ENCODE assay signal across 24 mouse cellular contexts in the genomic region with DNA sequence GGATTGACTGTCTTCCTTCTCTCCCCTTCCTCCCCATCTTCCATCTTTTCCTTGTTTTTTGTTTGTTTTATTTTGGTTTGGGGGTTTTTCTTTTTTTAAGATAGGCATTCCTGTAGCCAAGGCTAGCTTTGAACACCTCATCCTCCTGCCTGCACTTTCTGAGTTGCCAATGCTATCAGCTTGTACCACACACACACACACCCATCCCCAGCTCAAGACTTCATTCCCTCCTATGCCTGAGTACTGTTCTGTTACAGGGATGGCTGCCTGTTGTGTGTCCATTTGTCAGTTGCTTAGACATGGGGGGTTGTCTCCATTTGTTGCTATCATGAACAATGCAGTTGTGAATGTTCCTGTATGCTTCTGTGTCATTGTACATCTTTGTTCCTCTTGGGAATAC.
"Had no signal": no experiment of that assay in that cellular context is flagged by ENCODE, and none has a peak within 500 bp of the region (broad histone marks: within the 10 kb centered on the region; RNA-seq: fewer than 3 reads in every experiment).

No protein-coding gene starts in this region.

- ATAC-seq: hindbrain, postnatal 0 days; intestine, embryonic 16.5 days had no signal

- H3K9ac ChIP-seq: heart, embryonic 13.5 days; heart, embryonic 15.5 days; hindbrain, embryonic 13.5 days; hindbrain, embryonic 15.5 days; kidney, embryonic 15.5 days; limb, embryonic 12.5 days had no signal

- H3K9me3 ChIP-seq: heart, embryonic 13.5 days; heart, embryonic 15.5 days; hindbrain, embryonic 13.5 days; hindbrain, embryonic 15.5 days; kidney, embryonic 15.5 days; limb, embryonic 10.5 days; limb, embryonic 12.5 days had no signal

- DNase-seq: gastrocnemius, postnatal 14 days; gastrocnemius, postnatal 36 days; heart, adult 11 months; heart, adult 2 months; heart, postnatal 14 days; heart, postnatal 36 days; kidney, adult 11 months; kidney, adult 2 months; kidney, adult 9 months; kidney, postnatal 14 days; kidney, postnatal 36 days; layer of hippocampus, adult 9-11 months; layer of hippocampus, postnatal 36 days had no signal

- H3K27me3 ChIP-seq: heart, embryonic 13.5 days; heart, embryonic 15.5 days; hindbrain, embryonic 15.5 days; kidney, embryonic 15.5 days had no signal

- H3K36me3 ChIP-seq: heart, embryonic 15.5 days; hindbrain, embryonic 13.5 days; hindbrain, embryonic 15.5 days; kidney, embryonic 15.5 days; limb, embryonic 10.5 days; limb, embryonic 12.5 days had no signal

- H3K4me3 ChIP-seq: heart, adult 2 months; heart, embryonic 13.5 days; heart, embryonic 15.5 days; hindbrain, embryonic 13.5 days; hindbrain, embryonic 15.5 days; kidney, embryonic 15.5 days; limb, embryonic 10.5 days; limb, embryonic 12.5 days had no signal

- H3K27ac ChIP-seq: heart, adult 2 months; heart, embryonic 13.5 days; heart, embryonic 15.5 days; hindbrain, embryonic 13.5 days; hindbrain, embryonic 15.5 days; hindbrain, postnatal 0 days; kidney, embryonic 15.5 days; kidney, postnatal 0 days; limb, embryonic 10.5 days; limb, embryonic 12.5 days had no signal

- H3K4me1 ChIP-seq: heart, embryonic 13.5 days; heart, embryonic 15.5 days; limb, embryonic 10.5 days had no signal

- H3K4me2 ChIP-seq: heart, embryonic 11.5 days; heart, embryonic 13.5 days; heart, embryonic 15.5 days; hindbrain, embryonic 13.5 days; hindbrain, embryonic 15.5 days; kidney, embryonic 15.5 days; limb, embryonic 12.5 days had no signal
